Mouse (Mus musculus) kidney, embryonic 16.5 days (tissue): ENCODE data around the gene Gnpat. TPM values are rescaled to one million over a fixed set of nuclear protein-coding genes. Genes with fewer than 3 reads are reported as not detected.
A peak's percentile ranks its signal among the peaks of the same experiment; 100 is the strongest.
"Not testable (repeated sequence)": the region's sequence is repeated elsewhere in the genome, so short reads cannot be mapped to it uniquely, and the experiment has no call there.

ENCODE experiments used
- ATAC-seq: fragments of 200-750 bp; cut with Nextera tagmentation; 2 replicates; pipeline ENCODE4 v1.8.0; 2017; ENCODE audit warnings: moderate TSS enrichment; ENCODE audit not compliant: low FRiP score, low TSS enrichment
- H3K27ac ChIP-seq: fragments of 300-500 bp; sonication (generic); 2 replicates; pipeline ENCODE4 v1.5.1; 2014; ENCODE audit warnings: low read length
- H3K27me3 ChIP-seq: fragments of 300-500 bp; sonication (generic); 2 replicates; pipeline ENCODE4 v1.6.1; 2014; ENCODE audit warnings: low read length, control low read depth, mixed read lengths; ENCODE audit not compliant: insufficient read depth
- H3K36me3 ChIP-seq: fragments of 300-500 bp; sonication (generic); 2 replicates; pipeline ENCODE4 v1.6.1; 2014; ENCODE audit warnings: low read length, control low read depth, mixed read lengths; ENCODE audit not compliant: insufficient read depth
- H3K4me1 ChIP-seq: fragments of 300-500 bp; sonication (generic); 2 replicates; pipeline ENCODE4 v1.6.1; 2014; ENCODE audit warnings: low read length, control low read depth, mixed read lengths; ENCODE audit not compliant: insufficient read depth
- H3K4me2 ChIP-seq: fragments of 300-500 bp; sonication (generic); replicated peaks from 2 replicates; pipeline ENCODE4 v1.6.1; 2014; ENCODE audit warnings: low read depth, low read length
- H3K4me3 ChIP-seq: fragments of 300-500 bp; sonication (generic); 2 replicates; pipeline ENCODE4 v1.5.1; 2014; ENCODE audit warnings: mild to moderate bottlenecking, low read length
- H3K9ac ChIP-seq: fragments of 300-500 bp; sonication (generic); replicated peaks from 2 replicates; pipeline ENCODE4 v1.6.1; 2014; ENCODE audit warnings: low read length
- H3K9me3 ChIP-seq: fragments of 300-500 bp; sonication (generic); 2 replicates; pipeline ENCODE4 v1.6.1; 2016; ENCODE audit warnings: low read length, control low read depth
- whole genome bisulfite sequencing: fragments of 180-500 bp; shearing (Covaris S2); extraction: QIAGEN DNeasy Blood & Tissue Kit; methylation state at CpG from one replicate; pipeline ENCODE4 v1.1.7; 2014; 5-methylcytosine and 5-hydroxymethylcytosine counted together
- polyA plus RNA-seq: library from polyadenylated mRNA; unstranded; fragments of >200 nt; fragmentation: Nextera tagmentation; extraction: Ambion mirVana; gene quantifications from 2 replicates; pipeline ENCODE4 v1.2.1, GENCODE M21; 2015

The Gnpat gene
- polyA plus RNA-seq, 1 experiment from 2014 or later = 122 TPM

DNA sequence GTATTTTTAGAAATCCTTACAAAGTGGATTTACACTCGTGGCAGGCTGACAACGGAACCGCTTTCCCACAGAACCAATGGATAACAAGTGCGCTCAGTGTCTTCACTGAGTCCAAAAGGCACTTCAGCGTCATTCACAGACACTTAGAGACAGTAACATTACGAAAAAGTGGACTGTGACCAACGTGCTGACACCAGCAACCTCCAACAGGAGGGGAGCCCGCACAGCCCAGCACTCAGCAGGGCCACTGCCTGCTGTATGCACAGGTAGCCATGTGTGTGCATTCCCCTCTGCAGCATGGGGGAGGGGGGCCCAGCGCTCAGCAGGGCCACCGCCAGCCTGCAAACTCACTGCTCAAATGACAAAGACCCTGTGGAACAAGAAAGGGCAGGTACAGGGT, 23.5 kb upstream of the Gnpat start:
- Histone ChIP-seq H3K9ac (no peak overlapping the region), H3K27ac (no peak overlapping the region), H3K36me3 (peaks cover 38% of the 10 kb centered on the region), H3K4me3 (no peak overlapping the region), H3K4me2 (no peak overlapping the region), H3K27me3 (no peaks in the 10 kb centered on the region), H3K4me1 (no peaks in the 10 kb centered on the region), H3K9me3 (no peaks in the 10 kb centered on the region)
- no peak for ATAC-seq
- WGBS = 90% methylated on average over 10 of the region's 10 CpGs

DNA sequence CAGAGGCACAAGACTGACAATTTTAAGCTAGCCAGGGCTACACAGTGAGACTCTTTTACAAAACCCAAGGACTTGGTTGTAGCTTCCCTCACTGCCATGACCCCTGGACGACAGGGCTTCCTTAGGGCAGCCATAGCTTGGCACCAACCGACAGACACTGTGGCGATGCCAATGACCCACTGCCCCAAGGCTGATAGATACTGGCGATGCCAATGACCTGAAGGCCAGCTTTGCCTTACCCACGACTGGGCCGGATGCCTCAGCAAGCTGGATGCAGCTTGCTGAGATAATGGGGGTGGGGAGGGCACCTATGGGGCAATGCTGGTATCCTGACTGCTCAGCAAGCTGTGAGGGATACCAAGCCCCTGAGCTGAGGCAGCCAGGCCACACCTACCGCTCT, 21.9 kb upstream of the Gnpat start:
- no peak for ATAC-seq
- Histone ChIP-seq H3K4me2 (no peak overlapping the region), H3K4me3 (no peak overlapping the region), H3K9me3 (no peaks in the 10 kb centered on the region), H3K27ac (no peak overlapping the region), H3K4me1 (0 out of 2 replicates have a peak, but pooled peaks cover 3% of the 10 kb centered on the region), H3K36me3 (peaks cover 38% of the 10 kb centered on the region), H3K9ac (no peak overlapping the region), H3K27me3 (no peaks in the 10 kb centered on the region)
- 93% methylated on average over 7 of the region's 7 CpGs for WGBS

DNA sequence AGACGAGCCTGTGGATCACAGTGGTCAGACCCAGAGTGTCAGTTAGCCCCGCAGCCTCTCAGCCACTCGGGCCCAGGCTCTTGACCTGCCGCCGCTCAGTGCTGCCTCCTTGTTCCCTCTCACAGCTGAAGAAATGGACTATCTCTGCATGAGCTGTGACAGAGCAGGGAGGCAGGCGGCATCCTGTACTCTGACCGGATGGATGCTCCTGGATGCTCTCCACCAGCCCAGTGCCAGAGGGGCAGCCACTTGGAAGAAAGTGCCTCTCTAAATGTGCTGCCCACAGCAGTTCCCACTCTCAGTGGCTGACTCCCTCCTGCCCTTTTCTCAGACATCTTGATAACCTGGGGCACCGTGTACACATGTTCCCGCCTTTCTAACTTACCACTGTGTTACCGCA, 21.1 kb upstream of the Gnpat start:
- no peaks in the 10 kb centered on the region for H3K27me3 ChIP-seq
- H3K4me3 ChIP-seq = no peak overlapping the region
- no peak for ATAC-seq
- H3K9ac ChIP-seq = no peak overlapping the region
- H3K4me1 ChIP-seq = 0 out of 2 replicates have a peak, but pooled peaks cover 3% of the 10 kb centered on the region
- no peaks in the 10 kb centered on the region for H3K9me3 ChIP-seq
- no peak overlapping the region for H3K4me2 ChIP-seq
- H3K27ac ChIP-seq = no peak overlapping the region
- WGBS = 86% methylated on average over 10 of the region's 10 CpGs
- H3K36me3 ChIP-seq = peaks cover 38% of the 10 kb centered on the region

DNA sequence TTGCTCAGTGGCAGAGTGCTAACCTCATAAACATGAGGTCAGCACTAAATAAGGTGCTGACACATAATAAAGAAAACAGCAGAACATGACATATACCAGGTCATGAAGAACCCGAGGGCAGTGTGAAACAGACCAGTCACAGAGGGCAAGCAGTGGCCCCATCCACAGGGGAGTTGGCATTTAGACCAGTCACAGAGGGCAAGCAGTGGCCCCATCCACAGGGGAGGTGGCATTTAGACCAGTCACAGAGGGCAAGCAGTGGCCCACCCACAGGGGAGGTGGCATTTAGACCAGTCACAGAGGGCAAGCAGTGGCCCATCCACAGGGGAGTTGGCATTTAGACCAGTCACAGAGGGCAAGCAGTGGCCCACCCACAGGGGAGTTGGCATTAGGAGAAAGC, 19.9 kb upstream of the Gnpat start:
- ATAC-seq, H3K27ac ChIP-seq, H3K9ac ChIP-seq, H3K27me3 ChIP-seq, H3K4me3 ChIP-seq, H3K4me1 ChIP-seq, H3K4me2 ChIP-seq, H3K9me3 ChIP-seq: not testable (repeated sequence)
- 54% methylated on average over 1 of the region's 1 CpGs for WGBS
- H3K36me3 ChIP-seq = peaks cover 38% of the 10 kb centered on the region

DNA sequence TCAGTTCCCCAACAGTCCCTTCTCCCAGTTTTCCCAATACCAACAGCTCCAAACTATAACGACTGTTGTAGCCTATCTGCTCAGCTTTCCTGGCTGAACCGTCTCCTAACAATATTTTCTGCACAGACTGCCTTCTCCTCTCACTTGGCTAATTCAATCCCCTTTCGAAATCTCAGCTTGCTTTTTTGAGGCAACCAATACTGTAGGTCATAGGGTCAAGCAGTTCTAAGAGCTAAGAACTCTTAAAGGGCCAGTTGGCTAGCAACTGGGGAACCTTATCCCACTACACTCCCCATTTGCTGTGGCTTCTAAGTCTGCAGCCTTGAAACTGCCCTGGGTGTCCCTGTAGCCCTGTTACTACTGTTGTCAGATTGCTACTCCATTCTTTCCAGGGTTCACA, 17.7 kb upstream of the Gnpat start:
- Histone ChIP-seq H3K9me3 (no peaks in the 10 kb centered on the region), H3K4me1 (0 out of 2 replicates have a peak, but pooled peaks cover 3% of the 10 kb centered on the region), H3K27me3 (no peaks in the 10 kb centered on the region), H3K4me2 (no peak overlapping the region), H3K27ac (no peak overlapping the region), H3K4me3 (no peak overlapping the region), H3K9ac (no peak overlapping the region), H3K36me3 (peaks cover 17% of the 10 kb centered on the region)
- ATAC-seq = no peak
- 43% methylated on average over 3 of the region's 3 CpGs for WGBS

DNA sequence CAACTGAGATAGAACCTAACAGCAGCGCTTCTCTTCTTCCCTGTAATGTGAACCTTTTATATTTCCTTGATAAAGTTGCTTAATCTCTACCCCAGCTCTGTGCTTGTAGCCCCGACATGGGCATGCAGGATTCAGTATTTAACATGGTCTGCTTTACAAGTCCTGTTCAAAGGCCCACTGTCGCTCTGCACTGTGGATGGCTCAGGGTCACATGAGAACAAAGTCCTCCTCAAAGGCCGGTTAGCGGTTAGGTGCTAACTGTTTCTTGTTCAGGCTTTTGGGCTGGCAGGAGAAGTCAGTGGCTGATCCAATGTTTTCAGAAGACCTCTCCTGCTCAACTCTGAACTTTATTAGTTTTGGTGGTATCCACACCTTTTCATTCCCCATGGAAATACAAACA, 17.3 kb upstream of the Gnpat start:
- no peaks in the 10 kb centered on the region for H3K9me3 ChIP-seq
- H3K4me3 ChIP-seq = no peak overlapping the region
- H3K9ac ChIP-seq = no peak overlapping the region
- 50% methylated on average over 5 of the region's 5 CpGs for WGBS
- no peak for ATAC-seq
- no peak overlapping the region for H3K4me2 ChIP-seq
- no peaks in the 10 kb centered on the region for H3K27me3 ChIP-seq
- H3K4me1 ChIP-seq = 0 out of 2 replicates have a peak, but pooled peaks cover 3% of the 10 kb centered on the region
- H3K27ac ChIP-seq = no peak overlapping the region
- peaks cover 14% of the 10 kb centered on the region for H3K36me3 ChIP-seq

DNA sequence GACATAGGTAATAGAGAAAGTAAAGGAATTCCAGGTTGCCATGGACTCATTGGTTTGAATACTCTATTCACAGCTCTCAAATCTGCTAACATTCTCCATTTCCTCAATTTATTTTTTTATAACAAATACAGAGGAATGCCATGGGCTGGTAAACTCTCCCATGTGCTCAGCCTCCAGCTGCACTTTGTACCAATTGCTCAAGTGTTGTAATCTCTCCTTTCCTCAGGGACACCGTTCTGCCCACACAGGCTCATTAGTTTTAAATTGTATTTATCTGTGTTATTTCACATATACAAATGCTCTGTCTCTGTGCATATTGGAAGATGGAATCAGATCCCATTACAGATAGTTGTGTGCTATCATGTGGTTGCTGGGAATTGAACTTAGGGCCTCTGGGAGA, 9.3 kb upstream of the Gnpat start:
- no peak for ATAC-seq
- H3K27me3 ChIP-seq = no peaks in the 10 kb centered on the region
- no peak overlapping the region for H3K27ac ChIP-seq
- H3K4me1 ChIP-seq = no peaks in the 10 kb centered on the region
- no peak overlapping the region for H3K9ac ChIP-seq
- H3K4me3 ChIP-seq = no peak overlapping the region
- peaks cover 61% of the 10 kb centered on the region for H3K36me3 ChIP-seq
- H3K9me3 ChIP-seq = peaks cover 52% of the 10 kb centered on the region
- no peak overlapping the region for H3K4me2 ChIP-seq
- WGBS = 97% methylated on average over 1 of the region's 1 CpGs

DNA sequence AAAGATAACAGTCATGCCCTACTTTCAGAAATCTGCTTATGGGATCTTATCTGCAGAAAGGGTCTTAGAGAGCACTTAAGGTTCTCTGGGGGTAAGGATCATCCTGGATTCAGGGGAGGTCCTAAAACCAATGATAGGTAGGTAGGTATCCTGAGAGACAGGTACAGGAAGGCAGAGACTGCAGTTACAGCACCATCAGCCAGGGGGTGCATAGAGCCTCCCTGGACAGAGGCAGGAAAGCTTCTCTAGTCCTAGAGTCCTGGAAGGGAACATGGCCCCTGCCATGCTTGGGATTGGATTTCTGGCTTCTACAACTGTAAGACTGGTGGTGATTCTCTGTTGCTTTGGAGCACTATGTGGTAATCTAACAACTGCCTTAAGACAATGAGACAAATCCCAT, 3.4 kb upstream of the Gnpat start:
- H3K4me3 ChIP-seq = no peak overlapping the region
- ATAC-seq = no peak

DNA sequence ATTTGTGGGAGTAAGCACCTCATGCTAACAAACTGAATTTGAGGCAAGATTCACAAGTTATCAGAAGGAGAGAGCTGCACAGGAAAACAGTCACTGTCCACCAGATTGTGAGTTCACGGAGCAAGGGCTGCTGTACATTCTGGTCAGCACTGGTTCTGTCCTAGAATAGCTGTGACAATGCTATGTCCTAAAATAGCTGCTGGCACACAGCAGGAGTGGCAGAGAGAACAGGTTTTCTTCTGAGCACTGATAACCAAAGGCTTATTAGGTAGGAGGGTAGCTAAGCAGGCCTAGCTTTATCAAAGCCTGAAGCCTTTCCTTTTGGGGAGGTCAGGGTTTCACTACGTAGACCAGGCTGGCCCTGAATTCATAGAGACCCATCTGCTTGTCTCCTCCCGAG, 2.6 kb upstream of the Gnpat start:
- Histone ChIP-seq H3K27me3 (no peaks in the 10 kb centered on the region), H3K4me2 (no peak overlapping the region), H3K36me3 (peaks cover 52% of the 10 kb centered on the region), H3K9me3 (peaks cover 25% of the 10 kb centered on the region), H3K4me1 (peaks cover 6% of the 10 kb centered on the region), H3K4me3 (no peak overlapping the region), H3K9ac (no peak overlapping the region), H3K27ac (no peak overlapping the region)
- WGBS = 91% methylated on average over 3 of the region's 3 CpGs
- ATAC-seq = no peak

More for the DNA sequence above, 3.4 kb upstream of the Gnpat start:
- Histone ChIP-seq H3K9me3 (peaks cover 33% of the 10 kb centered on the region), H3K27me3 (no peaks in the 10 kb centered on the region), H3K9ac (no peak overlapping the region), H3K27ac (no peak overlapping the region), H3K36me3 (peaks cover 59% of the 10 kb centered on the region), H3K4me1 (peaks cover 6% of the 10 kb centered on the region), H3K4me2 (no peak overlapping the region)

DNA sequence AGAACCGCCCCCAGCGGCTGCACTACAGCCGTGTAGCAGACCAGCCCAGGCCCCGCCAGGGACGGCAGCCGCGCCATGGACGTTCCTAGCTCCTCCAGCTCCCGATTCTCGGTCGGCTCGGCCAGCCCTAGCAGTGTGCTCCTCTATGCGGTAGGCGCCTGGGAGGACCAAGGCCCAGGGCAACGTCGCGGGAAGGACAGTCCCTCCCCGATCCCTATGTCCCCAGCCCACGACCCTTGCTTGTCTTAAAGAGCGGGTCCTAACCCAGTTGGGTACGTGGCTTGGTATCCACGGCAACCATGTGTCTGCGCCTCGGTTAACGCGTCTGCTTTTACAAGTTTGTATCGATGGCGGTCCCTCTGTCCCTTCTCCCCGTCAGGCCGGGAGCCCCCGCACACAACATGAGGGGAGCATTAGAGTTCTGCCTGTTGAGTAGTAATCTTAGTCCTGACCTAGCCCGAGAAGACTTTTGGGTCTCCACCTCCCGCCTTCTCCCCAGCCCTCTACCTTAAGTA, 387 bp downstream of the Gnpat start:
- ATAC-seq = peak; percentile 87
- Histone ChIP-seq H3K4me2 (peak overlapping the region; percentile 82), H3K27me3 (no peaks in the 10 kb centered on the region), H3K36me3 (peaks cover 22% of the 10 kb centered on the region), H3K4me1 (peaks cover 6% of the 10 kb centered on the region), H3K9me3 (no peaks in the 10 kb centered on the region), H3K9ac (peak overlapping the region; percentile 98), H3K27ac (peak overlapping the region; percentile 95), H3K4me3 (peak overlapping the region; percentile 89)
- under 1% methylated on average over 33 of the region's 33 CpGs for WGBS
